Mouse (Mus musculus): ENCODE data around the gene Hs3st3b1.

The Hs3st3b1 gene

DNA sequence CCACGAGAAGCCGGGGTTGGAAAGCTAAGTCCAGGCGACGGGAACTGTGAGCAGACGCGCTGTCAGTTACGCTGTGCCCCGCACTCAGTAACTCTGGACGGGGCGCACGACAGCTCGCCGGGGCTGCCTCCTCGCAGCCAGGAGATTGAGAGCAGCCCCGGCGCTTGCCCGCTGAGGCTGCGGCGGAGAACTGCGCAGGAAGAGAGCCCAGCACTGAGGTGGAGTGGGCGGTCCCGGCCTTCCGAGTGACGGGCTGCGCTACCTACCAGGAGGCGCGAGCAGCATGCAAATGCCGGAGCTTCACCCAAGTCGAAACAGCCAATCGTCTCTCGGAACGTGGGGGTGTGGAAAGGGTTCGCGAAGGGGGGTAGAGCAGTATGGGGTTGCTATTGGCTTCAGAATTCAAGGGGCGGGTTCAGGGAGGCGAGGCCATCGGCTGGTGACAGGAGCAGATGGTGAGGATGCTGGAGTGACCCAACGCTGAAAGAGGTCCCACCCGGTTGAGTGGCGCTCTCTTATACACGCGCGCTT lies at the start of gene Hs3st3b1:
Gene Hs3st3b1 (minus strand): TSS at position 200 of the 531 bp plus-strand sequence.
- peak; percentile 98 for DNase-seq (ENCODE audit: low spot score)

DNA sequence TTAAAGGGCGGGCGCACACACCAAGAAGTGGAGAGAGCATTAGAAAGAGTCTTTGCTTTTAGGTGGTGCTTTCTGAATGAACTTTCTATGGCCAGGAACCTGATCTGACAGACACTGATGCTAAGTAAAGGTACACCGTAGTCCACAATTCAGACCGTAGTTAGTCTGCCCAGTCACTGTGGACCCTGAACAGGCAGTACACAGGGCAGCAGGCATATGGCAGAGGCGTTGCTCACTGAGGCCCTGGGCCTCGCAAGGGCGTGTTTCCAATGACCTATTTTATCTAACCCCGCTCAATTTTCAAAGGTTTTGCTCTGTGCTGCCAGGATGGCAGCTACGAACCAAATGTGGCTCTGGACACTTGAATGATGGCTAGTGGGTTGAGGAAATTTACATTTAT lies 49.4 kb upstream of the Hs3st3b1 start:
- DNase-seq (ENCODE audit: low spot score): no peak

DNA sequence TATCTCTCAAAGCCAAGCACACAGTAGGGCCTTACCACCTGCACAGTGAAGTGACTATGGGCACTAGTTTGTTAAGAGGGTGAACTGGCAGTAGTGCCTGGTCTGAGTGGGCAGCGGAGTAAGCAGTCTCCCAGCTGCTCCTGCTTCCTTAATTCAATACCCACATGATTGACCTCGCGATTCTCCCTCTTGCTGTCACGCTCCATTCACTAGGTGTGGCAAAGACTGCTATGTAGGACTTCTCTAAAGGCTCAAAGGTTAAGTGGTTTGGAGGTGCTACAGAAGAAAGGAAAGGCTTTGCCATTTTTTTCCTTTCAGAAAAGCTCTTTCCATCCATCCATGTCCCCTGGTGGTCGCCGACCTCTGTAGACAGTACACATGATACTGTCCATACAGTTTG lies 48.7 kb upstream of the Hs3st3b1 start:
- no peak for DNase-seq (ENCODE audit: low spot score)

DNA sequence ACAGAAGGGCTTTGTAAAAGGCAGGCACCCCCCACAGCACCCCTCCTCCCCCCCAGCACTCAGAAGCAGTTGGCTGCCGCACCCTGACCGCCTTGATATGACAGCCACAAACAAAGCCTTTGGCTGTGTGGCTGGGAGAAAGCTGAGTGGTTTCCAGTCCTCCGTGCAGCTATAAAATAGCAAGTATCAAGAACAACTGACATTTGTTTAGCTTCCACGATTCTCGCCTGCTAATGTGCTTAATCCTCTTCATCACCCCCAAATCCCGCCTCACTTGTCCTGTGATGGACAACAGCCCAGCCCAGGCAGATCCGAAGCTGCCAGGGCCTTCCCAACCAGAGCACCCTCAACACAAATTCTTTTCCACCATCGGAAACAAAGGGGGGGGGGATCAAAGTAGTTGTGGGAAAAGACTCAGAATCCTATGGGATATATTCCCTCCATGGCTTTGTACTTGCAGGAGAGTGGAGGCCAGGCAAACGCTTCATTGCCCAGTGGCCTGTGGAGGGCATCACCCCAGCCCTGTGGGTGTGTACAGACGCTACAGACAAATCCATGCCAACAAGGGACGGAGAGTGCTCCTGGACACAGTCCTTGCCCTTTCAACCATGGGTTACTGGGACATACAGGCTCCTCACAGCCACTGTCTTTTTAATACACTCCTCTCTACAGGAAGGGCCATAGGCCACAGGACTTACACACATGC lies 47.3 kb upstream of the Hs3st3b1 start:
- no peak for DNase-seq (ENCODE audit: low spot score)

DNA sequence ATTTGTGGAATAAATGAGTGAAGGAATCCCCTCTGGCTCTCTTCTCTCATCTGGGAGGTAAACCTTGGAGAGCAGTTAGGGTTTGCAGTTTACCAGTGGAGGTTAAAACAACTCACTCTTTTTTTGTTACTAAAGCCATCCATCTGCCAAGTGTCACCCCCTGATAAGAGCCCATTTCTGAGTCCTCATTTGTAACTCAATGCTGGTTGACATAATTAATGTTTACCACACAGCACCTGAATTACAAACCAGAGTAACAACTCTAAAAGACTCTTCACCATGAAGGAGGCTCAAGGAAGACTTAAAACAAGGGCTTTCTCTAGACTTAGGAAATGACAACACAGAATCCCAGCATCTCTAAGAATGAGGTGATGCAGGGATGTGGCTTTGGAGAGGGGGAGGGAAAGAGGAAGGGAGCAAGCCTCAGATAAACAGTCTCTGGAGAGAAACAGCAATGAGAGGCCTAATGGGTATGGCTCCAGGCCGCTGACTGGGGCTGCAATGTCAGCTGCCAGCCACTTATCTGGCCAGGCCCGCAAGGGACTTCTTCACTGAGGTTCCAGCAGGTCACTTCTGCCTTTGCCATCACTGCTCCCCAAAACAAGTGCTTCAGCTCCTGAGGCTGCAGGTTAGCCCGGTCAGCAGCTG lies 46.4 kb upstream of the Hs3st3b1 start:
- DNase-seq (ENCODE audit: low spot score): no peak

DNA sequence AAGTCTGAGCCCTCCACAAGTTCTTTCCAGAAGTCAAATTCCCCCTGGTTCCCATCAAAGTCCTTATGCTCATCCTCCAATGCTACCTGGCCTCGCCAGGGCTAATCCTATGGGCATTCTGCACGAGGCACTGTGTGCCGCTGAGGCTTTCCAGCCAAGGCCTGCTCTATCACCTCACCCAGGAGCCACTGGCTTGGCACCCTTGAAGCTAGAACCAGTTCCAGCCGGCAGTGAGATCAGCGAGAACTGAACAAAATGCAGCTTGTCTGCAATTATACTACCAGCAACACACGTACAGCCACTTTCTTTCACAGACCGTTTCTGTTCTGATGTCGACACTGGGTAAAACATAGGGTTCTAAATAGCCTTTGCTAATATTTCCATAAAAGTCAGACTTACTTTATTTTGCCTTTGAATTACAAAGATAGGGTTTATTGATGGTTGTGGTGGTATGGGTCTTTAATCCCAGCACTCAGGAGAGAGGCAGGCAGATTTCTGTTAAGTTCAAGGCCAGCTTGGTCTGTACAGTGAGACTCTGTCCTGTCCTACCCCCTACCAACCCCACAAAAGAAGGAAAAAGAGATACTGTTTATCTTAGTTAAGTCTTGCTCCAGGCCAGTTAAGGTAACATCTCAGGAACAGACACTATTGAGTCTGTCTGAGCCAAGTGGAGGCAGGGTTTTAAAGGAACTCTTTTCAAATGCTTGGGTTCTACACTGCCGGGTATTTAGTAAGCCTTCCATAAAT lies 45.7 kb upstream of the Hs3st3b1 start:
- DNase-seq (ENCODE audit: low spot score): no peak

DNA sequence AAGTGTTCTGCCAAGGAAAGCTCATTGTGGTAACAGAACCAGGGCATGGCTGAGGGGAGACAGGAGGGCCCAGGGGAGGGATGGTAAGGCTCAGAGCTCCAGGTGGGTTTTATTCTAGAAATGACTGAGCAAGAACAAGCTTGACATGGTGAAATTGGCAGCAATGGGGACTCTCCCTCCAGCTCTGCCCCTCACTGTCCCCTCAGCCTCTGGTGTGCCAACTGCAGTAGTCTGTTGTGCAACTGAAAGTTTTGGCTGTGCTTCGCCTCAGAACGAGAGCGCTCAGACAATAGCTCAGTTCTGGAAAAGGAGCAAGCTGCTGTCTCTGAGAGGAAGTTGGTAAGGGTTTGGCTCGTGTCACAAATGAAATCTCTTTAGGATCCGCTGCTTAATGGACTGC lies 43.3 kb upstream of the Hs3st3b1 start:
- no peak for DNase-seq (ENCODE audit: low spot score)

DNA sequence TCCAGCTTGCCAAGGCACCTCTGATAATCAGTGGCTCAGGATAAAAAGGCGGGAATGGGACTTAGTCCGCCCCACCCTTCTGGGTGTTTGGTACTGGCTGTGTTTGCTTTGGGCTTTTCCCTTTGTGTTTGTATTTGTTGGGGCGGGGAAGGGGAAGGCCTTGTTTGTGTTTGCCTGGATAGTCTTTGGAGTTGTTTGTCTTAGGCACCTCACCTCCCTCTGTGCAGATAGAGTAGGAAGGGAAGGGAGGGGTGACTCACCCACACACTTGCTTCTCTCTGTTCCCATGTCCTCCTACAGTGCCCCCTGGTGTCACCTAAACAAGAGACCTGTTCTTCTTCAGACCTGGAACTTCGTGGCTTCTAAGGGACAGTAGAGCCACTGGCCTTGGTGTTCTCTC lies 35.1 kb upstream of the Hs3st3b1 start:
- peak; percentile 68 for DNase-seq (ENCODE audit: low spot score)

DNA sequence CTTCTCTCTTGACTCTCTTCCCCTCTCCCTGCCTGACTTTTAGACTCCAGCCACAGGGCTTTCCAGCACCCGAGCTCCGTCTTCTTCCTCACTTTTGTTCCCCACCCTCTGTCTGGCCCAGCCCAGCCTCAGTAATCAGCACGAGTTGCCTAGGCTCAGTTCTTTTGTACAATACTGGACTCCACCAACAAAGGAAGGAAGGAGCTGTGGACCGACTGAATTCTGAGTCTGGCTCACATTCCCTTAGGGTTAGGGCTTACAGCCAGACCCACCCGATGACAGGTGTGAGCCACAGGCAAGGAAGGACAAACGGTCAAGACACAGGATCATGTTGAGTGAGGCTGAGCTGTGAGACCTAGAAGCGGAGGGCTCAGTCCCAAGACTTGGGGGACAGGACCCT lies 34.7 kb upstream of the Hs3st3b1 start:
- DNase-seq (ENCODE audit: low spot score): no peak

DNA sequence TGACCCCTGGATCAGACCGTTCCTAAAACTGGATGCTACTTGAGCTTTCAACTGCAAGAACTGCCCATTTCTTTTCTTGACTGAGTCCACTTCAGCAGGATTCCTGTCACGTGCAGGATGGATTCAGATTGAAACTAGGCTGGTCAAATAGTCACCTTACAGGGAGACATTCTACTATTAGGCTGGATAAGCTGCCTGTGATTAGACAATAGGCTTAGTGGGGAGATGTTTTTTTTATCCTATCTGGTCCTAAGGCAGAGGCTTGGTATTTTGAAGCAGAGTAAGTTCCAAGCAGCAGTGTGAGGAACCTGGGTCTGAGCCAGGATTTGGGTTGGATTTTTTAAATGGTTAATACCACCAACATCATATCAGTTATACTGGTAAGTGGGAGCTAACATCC lies 31.8 kb upstream of the Hs3st3b1 start:
- no peak for DNase-seq (ENCODE audit: low spot score)

DNA sequence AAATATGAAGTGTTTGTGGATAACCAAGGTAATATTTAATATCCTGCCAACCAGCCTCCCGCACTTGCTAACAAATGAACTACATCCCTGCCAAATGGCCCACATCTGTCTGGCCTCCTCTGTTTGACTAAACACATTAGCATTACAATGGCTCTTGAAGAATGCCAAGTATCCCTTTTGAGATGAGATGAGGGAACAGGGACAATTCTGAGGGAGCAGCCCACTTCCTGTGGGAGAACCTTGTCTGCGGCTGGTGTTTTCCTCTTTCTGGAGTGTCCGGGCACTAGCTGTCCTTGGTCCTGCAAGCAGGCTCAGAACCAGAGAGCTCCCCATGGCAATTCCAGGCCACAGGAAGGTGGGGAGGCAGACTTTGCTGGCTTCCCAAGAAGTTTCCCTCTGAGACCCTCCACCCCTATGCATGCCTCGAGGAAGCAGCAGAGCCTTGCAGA lies 30.7 kb upstream of the Hs3st3b1 start:
- DNase-seq (ENCODE audit: low spot score): peak; percentile 55

DNA sequence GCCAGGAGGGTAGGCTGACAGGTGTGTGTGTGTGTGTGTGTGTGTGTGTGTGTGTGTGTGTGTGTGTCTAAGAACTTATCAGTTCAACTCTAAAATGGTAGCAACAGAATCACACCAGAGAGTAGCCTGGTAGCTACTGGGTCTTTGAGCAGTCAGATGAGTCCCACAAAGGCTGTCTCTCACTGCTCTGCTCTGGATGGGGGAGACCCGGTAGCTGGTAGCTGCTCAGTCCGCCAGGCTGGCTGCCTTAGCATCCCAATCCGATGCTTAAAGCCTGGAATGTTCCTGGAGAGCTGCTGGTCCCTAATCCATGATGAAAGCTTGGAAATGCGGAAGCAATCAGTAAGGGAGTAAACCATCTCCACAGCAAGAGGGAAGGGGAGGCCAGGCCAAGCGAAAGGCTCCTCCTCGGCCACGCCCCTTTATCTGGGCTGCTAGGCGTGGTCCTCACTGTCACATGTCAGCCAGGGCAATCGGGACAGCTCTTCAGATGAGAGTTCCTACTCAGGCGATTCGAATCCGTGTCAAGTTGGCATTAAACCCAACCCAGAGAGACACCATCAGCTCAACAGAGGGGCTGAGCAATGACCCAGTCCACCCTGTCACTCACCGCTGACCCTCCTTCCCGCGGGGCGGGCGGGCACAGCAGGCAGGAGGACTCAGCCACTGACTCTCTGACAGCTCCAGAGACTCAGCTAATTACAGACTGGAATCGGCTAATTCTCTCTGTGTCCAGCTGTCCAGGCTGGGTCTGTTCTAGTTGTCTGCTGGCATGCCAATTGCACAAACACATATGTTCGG lies 29.9 kb upstream of the Hs3st3b1 start:
- peak; percentile 88 for DNase-seq (ENCODE audit: low spot score)

DNA sequence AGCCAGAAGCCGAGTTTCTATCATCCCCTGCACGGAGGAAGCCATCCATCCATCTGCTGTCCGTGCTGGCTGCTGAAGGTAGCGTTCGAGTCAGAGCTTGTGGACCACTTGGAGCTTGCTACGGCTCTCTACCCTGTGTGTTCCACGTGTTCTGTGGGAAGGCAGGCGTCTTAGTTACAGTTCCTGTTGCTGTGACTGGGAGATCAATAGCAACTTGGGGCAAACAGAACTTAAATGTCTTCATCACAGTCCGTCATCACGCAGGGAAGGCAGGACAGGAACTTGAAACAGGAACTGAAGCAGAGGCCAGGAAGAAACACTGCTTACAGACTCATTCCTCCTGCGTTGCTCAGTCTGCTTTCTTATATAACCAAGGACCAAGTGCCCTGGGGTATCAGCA lies 26.3 kb upstream of the Hs3st3b1 start:
- DNase-seq (ENCODE audit: low spot score): no peak

DNA sequence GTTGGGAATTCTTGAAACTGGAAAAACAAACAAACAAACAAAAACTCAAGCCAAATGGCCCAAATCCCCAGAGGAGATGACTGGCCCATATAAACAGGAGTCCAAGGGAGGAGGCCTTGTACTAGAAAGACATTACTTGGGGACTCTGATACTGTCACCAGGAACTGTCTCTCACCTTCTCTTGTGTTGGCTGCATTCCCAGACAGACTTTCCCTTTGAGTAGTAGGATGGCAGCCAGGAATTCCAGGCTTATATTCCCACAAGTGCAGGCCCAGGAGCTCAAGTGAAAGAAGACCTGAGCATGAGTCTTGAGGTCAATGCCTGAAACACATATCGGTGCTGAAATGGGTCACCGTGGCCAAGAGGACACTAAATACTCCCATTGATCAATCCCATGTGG lies 24.9 kb upstream of the Hs3st3b1 start:
- DNase-seq (ENCODE audit: low spot score): no peak

DNA sequence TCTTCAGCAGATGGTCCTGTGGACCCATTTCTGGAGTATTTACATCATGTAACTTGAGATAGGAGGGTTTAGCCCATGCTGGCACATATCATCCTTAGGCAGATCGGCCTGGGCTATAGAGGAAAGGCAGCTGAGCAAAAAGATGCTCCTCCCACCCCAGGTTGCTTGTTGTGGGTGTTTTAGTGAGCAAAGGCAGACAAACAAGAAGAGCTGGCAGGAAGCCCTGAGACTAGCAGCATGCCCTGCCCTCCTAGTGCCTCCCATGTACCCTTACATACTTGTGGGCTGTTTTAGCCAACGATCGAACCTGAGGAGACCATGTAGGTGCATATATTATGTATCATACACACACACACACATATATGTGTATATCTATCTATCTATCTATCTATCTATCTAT lies 21.9 kb upstream of the Hs3st3b1 start:
- no peak for DNase-seq (ENCODE audit: low spot score)

DNA sequence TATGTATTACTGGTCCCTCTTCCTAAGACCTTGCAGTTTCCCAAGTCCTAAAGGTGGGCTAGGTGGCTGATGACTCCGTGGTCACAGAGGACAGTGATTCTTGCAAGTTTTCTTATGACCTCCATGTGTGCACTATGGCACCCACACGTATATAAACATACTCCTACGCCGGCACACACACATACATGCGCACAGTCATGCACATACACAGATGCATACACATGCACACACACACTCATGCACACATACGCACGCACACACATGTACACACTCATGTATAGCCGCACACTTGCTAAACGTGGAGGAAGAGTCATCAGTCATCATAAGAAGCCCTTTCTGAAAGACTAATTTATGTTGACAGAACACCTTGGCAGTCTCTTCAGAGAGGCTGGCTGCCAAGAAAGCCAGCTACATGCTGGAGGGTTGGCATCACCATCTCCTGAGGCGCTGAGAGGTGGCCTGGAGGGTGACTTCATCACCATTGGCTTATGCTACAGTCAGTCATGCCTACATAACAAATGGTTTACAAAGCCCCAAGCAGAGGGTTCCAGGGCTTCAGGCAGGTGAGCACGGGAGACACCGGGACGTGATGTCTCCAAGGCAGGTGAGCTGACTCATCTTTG lies 21.3 kb upstream of the Hs3st3b1 start:
- no peak for DNase-seq (ENCODE audit: low spot score)

DNA sequence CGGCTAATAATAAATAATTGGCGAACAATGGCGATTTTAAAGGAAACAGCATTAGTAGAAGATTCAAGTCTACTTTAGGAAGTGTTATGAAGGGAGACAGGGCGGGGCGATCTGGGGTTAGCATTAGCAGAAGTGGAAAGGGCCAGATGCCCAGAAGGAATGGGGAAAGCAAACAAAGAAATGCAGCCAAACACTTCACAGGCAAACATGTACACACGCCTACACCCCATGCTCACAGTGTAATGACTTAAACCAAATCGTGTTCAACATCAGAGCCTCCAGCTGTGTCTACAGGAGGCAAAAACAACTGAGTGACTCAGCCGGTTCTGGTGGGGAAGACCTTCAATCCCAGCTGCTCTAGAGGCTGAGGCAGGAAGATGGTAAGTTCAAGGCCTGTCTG lies 20.1 kb upstream of the Hs3st3b1 start:
- DNase-seq (ENCODE audit: low spot score): no peak

DNA sequence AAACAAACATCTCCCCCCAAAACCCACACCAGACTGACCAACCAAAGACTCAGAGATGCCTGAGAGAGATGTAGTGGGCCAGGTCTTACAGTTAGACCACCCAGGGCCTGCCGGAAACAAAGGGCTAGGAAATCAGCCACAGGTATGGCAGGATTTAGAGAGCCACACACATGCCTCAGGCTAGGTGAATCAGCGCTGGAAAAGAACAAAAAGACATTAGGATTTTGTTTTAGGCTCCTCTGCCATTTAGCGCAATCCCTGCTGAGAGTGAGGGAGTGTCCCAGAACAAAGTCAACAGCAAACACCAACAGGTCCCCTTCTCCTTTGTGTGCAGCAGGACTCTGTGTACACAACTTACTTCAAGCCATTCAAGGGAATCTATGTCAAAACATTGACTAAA lies 14.6 kb upstream of the Hs3st3b1 start:
- DNase-seq (ENCODE audit: low spot score): no peak

DNA sequence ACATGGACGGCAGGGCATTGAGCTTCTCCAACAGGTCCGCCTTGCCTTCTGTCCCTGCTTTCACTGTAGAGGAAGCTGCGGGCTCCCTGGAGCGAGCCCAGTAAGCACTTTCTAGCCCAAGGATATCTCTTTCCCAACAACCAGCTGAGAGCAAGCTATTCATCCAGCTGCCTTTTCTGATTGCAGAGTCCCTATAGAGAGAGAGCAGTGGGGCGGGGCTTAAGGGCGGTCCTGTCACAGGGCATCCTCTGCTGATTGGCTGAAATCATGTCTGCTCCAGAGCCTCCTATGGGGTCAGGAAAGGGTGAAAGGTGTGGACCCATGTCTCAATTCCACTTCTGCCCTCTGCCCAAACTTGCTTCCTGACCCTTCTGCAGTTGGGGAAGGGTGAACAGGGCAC lies 4.8 kb upstream of the Hs3st3b1 start:
- DNase-seq (ENCODE audit: low spot score): no peak

DNA sequence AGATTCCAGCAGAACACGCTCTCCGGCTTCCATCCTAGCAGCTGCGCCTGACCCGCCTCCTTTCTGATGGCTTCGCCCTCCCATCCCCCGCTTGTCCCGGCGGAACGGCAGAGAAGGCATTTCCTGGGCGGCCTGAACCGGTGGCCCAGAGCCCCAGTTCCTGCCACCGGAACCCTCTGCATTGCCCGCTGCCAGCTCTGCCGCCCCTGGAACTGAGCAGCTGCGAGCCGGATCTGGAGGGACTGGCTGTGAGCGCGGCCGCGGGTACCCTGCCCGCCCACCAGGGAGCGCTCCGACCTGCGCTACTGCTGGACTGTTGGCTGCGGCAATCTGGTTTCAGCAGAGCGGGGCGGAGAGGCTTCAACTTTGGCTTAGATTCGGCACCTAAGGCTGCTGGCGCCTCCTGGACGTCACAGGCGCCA lies 3.1 kb upstream of the Hs3st3b1 start:
- DNase-seq (ENCODE audit: low spot score): peak; percentile 91

DNA sequence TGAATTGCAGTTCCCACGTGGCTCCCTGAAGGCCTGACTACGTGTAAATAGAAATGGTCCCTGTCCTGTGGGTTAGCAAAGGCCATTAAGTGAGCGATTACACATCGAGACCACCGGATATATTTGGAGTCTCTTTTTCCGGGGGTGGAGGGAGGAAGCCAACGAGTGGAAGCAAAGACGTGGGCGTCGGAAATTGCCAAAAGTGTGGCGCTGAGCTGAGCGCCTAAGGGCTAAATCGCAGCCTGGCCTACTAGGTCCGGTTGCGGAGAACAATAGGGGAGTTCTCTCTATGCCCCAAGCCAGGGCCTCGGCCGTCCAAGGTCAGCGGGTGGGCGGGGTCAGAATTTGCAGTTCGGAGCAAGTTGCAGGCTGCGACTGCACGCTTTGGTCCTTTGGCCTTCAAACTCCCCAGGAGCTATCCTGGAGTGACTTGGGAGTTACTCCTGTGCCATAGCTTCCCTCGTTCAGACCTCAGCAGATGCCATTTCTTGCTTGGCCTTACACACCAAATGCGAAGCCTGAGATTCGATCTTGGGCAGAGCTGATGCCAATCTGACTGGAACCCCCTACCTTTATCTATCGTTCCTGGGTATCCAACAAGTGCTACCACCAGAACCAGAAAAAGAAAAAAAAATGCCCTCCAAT lies 2.3 kb upstream of the Hs3st3b1 start:
- peak; percentile 66 for DNase-seq (ENCODE audit: low spot score)

Measured in embryo, embryonic 10 days (tissue).